Mouse (Mus musculus): ENCODE measurements around the gene Slain2. TPM values are rescaled to one million over a fixed set of nuclear protein-coding genes. Genes with fewer than 3 reads are reported as not detected.
"Not testable (repeated sequence)": the region's sequence is repeated elsewhere in the genome, so short reads cannot be mapped to it uniquely, and the experiment has no call there.

Slain2 gene
- polyA plus RNA-seq, 1 experiment from 2014 or later: 25.9 TPM

DNA sequence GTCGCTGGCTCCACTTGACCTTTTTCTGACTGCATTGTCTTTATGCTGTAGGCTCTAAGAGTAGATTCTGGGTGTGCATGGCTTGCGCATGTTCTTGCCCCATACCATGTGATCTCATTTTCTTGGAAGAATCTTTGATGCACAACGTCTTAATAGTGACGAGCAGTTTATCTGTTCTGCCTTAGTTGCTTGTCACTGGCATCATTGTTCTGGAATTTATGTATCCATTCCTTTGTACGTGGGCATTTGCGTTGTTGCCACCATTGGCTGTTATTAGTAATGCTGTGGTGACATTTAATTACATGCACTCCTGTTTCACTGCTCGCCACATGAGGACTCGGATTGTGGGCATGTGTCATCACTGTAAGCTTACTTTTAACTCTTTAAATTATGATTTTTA lies 7.1 kb downstream of the Slain2 start:
- Histone ChIP-seq H3K9me3 (ENCODE audit: control insufficient read depth, low read length) (no peaks in the 10 kb centered on the region), H3K4me2 (ENCODE audit: low read length) (no peak overlapping the region), H3K27ac (replicated peaks; ENCODE audit: low read depth, low read length) (no peak overlapping the region), H3K4me1 (ENCODE audit: control insufficient read depth, insufficient read depth, low read length) (peaks cover 12% of the 10 kb centered on the region), H3K27me3 (ENCODE audit: control insufficient read depth, insufficient read depth, low read length) (no peaks in the 10 kb centered on the region), H3K36me3 (ENCODE audit: control insufficient read depth, insufficient read depth, low read length) (no peaks in the 10 kb centered on the region), H3K9ac (replicated peaks; ENCODE audit: low read length) (no peak overlapping the region), H3K4me3 (replicated peaks; ENCODE audit: low read depth, low read length) (no peak overlapping the region)
- ATAC-seq (ENCODE audit: low FRiP score, low TSS enrichment): no peak
- WGBS: 91% methylated on average over 8 of the region's 8 CpGs
- DNase-seq: no peak

DNA sequence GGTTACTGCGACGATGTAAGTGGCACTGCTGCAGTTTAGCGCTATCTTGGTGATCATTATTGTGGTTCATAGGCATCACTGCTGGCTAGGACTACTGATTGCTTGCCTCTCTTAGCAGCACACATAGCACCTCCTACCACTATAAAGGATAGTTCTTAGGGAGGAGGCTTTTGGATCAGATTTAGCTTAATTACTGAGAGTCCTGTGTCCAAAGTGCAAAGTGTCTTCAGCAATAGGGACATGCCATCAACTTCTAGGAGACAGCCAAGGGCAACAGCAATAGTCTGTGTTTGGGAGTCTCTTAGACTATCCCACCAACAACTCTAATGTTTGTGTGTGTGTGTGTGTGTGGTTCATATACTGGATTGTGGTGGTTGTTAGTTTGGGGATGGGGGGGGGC lies 8.7 kb downstream of the Slain2 start:
- DNase-seq (no peak), ATAC-seq (ENCODE audit: low FRiP score, low TSS enrichment) (no peak)
- WGBS: 93% methylated on average over 3 of the region's 3 CpGs
- Histone ChIP-seq H3K4me2 (ENCODE audit: low read length) (no peak overlapping the region), H3K9me3 (ENCODE audit: control insufficient read depth, low read length) (no peaks in the 10 kb centered on the region), H3K4me3 (replicated peaks; ENCODE audit: low read depth, low read length) (no peak overlapping the region), H3K27me3 (ENCODE audit: control insufficient read depth, insufficient read depth, low read length) (no peaks in the 10 kb centered on the region), H3K27ac (replicated peaks; ENCODE audit: low read depth, low read length) (no peak overlapping the region), H3K36me3 (ENCODE audit: control insufficient read depth, insufficient read depth, low read length) (no peaks in the 10 kb centered on the region), H3K4me1 (ENCODE audit: control insufficient read depth, insufficient read depth, low read length) (no peaks in the 10 kb centered on the region), H3K9ac (replicated peaks; ENCODE audit: low read length) (no peak overlapping the region)

DNA sequence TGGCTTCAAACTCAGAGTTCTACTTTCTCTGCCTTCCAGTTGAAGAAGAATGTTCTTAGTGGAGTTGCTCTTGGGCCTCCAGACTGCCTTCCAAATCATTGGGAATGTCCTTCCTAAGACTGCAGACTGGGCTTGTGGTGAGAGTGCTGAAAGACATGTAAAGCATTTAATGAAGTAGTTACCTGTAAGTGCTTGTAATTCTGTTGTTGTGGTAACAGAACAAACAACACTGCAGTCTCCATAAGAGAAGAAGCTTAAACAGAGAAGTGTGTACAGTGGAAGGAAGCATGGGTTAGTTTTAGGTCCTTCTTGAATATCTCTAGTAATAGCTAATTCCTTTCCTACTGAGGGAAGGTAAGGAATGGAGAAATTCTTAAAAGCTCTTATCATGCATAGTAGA lies 13.0 kb downstream of the Slain2 start:
- Histone ChIP-seq H3K4me2 (ENCODE audit: low read length) (no peak overlapping the region), H3K36me3 (ENCODE audit: control insufficient read depth, insufficient read depth, low read length) (no peaks in the 10 kb centered on the region), H3K27ac (replicated peaks; ENCODE audit: low read depth, low read length) (no peak overlapping the region), H3K4me3 (replicated peaks; ENCODE audit: low read depth, low read length) (no peak overlapping the region), H3K9me3 (ENCODE audit: control insufficient read depth, low read length) (no peaks in the 10 kb centered on the region), H3K9ac (replicated peaks; ENCODE audit: low read length) (no peak overlapping the region), H3K27me3 (ENCODE audit: control insufficient read depth, insufficient read depth, low read length) (no peaks in the 10 kb centered on the region), H3K4me1 (ENCODE audit: control insufficient read depth, insufficient read depth, low read length) (no peaks in the 10 kb centered on the region)
- DNase-seq (no peak), ATAC-seq (ENCODE audit: low FRiP score, low TSS enrichment) (no peak)

DNA sequence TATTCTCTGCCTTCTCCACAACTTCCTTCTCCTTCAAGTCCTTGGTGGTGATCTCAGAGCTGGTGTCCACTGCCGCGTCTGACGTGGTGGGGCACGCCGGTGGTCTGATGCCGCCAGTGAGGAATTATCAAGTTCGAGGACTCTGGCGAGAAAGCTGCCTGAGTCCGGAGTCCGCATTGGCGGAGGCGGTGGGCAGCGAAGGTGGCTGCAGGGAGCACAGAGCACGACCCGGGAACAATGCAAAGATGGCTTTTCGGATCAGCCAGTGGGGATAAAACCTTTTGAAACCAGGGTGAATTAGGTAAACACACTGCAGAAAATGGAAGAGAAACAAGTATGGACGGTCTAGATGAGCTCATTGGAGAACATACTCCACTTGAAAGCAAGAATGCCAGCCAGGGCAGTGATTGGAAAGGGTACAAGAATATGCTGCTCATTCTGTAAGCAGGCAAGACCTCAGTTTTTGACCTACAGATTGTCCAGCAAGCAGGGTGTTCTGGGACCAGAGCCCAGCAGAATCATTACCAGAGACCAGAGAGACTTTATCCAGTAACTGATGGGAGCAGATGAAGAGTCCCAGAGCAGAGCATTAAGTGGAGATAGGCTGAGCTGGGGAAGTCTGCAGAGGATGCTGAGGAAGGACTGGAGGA lies 19.0 kb downstream of the Slain2 start:
- Histone ChIP-seq H3K9ac (replicated peaks; ENCODE audit: low read length) (no peak overlapping the region), H3K27me3 (ENCODE audit: control insufficient read depth, insufficient read depth, low read length) (no peaks in the 10 kb centered on the region), H3K27ac (replicated peaks; ENCODE audit: low read depth, low read length) (no peak overlapping the region), H3K4me1 (ENCODE audit: control insufficient read depth, insufficient read depth, low read length) (no peaks in the 10 kb centered on the region), H3K36me3 (ENCODE audit: control insufficient read depth, insufficient read depth, low read length) (no peaks in the 10 kb centered on the region), H3K4me3 (replicated peaks; ENCODE audit: low read depth, low read length) (no peak overlapping the region), H3K4me2 (ENCODE audit: low read length) (no peak overlapping the region), H3K9me3 (ENCODE audit: control insufficient read depth, low read length) (0 out of 2 replicates have a peak, but pooled peaks cover 3% of the 10 kb centered on the region)
- 93% methylated on average over 17 of the region's 17 CpGs for WGBS
- ATAC-seq (ENCODE audit: low FRiP score, low TSS enrichment) (no peak), DNase-seq (no peak)

DNA sequence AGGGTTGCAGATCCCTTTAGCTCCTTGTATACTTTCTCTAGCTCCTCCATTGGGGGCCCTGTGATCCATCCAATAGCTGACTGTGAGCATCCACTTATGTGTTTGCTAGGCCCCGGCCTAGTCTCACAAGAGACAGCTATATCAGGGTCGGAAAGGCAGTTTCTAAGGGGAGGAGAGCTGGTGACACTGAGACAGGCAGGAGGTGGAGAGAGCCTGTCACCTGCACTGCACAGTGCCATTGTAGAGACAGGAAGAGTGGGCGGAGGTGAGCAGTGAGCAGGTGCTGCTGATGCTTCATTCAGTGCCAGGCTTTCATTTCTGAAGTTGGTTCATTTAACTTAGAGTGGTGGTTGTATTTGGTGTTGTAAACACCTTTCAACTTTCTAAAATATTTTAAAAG lies 24.3 kb downstream of the Slain2 start:
- not testable (repeated sequence) for H3K27ac ChIP-seq (replicated peaks; ENCODE audit: low read depth, low read length); H3K4me3 ChIP-seq (replicated peaks; ENCODE audit: low read depth, low read length); DNase-seq; H3K4me2 ChIP-seq (ENCODE audit: low read length); H3K36me3 ChIP-seq (ENCODE audit: control insufficient read depth, insufficient read depth, low read length); H3K4me1 ChIP-seq (ENCODE audit: control insufficient read depth, insufficient read depth, low read length); H3K9me3 ChIP-seq (ENCODE audit: control insufficient read depth, low read length); H3K27me3 ChIP-seq (ENCODE audit: control insufficient read depth, insufficient read depth, low read length); ATAC-seq (ENCODE audit: low FRiP score, low TSS enrichment); H3K9ac ChIP-seq (replicated peaks; ENCODE audit: low read length)
- 93% methylated on average over 3 of the region's 3 CpGs for WGBS

DNA sequence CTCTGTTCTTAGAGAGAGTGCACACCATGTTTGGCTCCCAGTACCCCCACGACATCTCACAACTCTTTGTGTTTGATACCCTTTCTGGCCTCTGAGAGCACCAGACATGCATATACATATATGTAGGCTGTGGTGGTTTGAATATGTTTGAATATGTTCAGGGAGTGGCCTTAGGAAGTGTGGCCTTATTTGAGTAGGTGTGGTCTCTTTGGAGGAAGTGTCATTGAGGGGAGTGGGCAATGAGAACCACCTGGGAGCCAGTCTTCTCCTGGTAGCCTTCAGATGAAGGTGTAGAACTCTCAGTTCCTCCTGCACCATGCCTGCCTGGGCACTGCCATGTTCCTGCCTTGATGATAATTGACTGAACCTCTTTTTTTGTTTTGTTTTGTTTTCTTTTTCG lies 25.2 kb downstream of the Slain2 start:
- Histone ChIP-seq H3K4me3 (replicated peaks; ENCODE audit: low read depth, low read length) (no peak overlapping the region), H3K4me1 (ENCODE audit: control insufficient read depth, insufficient read depth, low read length) (no peaks in the 10 kb centered on the region), H3K9ac (replicated peaks; ENCODE audit: low read length) (no peak overlapping the region), H3K9me3 (ENCODE audit: control insufficient read depth, low read length) (no peaks in the 10 kb centered on the region), H3K27ac (replicated peaks; ENCODE audit: low read depth, low read length) (no peak overlapping the region), H3K4me2 (ENCODE audit: low read length) (no peak overlapping the region), H3K36me3 (ENCODE audit: control insufficient read depth, insufficient read depth, low read length) (0 out of 2 replicates have a peak, but pooled peaks cover 2% of the 10 kb centered on the region), H3K27me3 (ENCODE audit: control insufficient read depth, insufficient read depth, low read length) (no peaks in the 10 kb centered on the region)
- WGBS: 100% methylated on average over 2 of the region's 2 CpGs
- no peak for DNase-seq
- no peak for ATAC-seq (ENCODE audit: low FRiP score, low TSS enrichment)

DNA sequence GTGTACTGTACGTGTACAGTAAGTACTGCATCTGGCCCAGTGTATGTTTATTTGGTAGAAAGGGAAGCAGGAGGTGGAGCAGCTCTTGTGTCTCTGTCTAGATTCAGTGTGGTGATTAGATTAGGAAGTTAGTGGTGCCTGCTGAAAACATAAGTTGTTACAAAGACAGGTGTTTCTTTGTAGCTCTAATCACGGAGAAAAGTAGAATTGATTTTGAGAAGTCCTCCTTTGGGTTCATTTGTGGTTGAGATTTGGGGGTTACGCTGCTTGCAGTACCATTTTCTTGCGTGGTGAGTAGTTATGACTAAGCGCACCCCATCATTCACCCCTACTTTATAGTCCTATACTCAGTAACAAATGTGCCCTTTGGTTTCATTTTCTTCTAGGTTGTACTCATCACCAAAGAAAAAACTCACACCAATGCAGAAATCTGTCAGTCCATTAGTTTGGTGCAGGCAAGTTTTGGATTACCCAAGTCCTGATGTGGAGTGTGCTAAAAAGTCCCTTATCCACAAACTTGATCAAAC lies 26.9 kb downstream of the Slain2 start:
- no peak for DNase-seq
- WGBS: 96% methylated on average over 5 of the region's 5 CpGs
- H3K27ac ChIP-seq (replicated peaks; ENCODE audit: low read depth, low read length): no peak overlapping the region

DNA sequence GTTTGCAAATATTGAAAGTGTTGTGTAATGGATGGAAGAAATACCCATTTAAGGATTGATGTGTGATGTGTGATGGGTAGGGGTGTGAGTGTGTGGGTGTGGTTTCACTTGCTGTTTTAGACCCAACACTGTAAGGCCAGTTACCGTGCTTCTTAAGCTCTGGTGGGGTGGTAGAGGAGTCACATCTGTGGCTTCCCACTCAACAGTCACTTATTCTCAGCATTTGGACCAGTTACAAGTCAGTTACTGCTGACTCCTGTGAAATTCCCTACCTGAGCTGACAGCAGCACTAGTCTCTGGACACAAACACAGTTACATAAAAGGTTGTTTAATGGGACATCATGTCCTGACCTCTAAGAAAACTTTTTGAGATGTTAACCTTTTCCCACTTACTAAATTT lies 34.0 kb downstream of the Slain2 start:
- ATAC-seq (ENCODE audit: low FRiP score, low TSS enrichment) (no peak), DNase-seq (no peak)
- H3K4me1 ChIP-seq (ENCODE audit: control insufficient read depth, insufficient read depth, low read length): no peaks in the 10 kb centered on the region
- no peaks in the 10 kb centered on the region for H3K9me3 ChIP-seq (ENCODE audit: control insufficient read depth, low read length)
- no peak overlapping the region for H3K4me2 ChIP-seq (ENCODE audit: low read length)
- peaks cover 10% of the 10 kb centered on the region for H3K36me3 ChIP-seq (ENCODE audit: control insufficient read depth, insufficient read depth, low read length)
- no peak overlapping the region for H3K27ac ChIP-seq (replicated peaks; ENCODE audit: low read depth, low read length)
- no peaks in the 10 kb centered on the region for H3K27me3 ChIP-seq (ENCODE audit: control insufficient read depth, insufficient read depth, low read length)
- no peak overlapping the region for H3K4me3 ChIP-seq (replicated peaks; ENCODE audit: low read depth, low read length)
- WGBS: 100% methylated on average over 1 of the region's 1 CpGs
- H3K9ac ChIP-seq (replicated peaks; ENCODE audit: low read length): no peak overlapping the region

More for the DNA sequence above, 26.9 kb downstream of the Slain2 start:
- ATAC-seq (ENCODE audit: low FRiP score, low TSS enrichment): no peak
- Histone ChIP-seq H3K4me2 (ENCODE audit: low read length) (no peak overlapping the region), H3K27me3 (ENCODE audit: control insufficient read depth, insufficient read depth, low read length) (no peaks in the 10 kb centered on the region), H3K36me3 (ENCODE audit: control insufficient read depth, insufficient read depth, low read length) (0 out of 2 replicates have a peak, but pooled peaks cover 2% of the 10 kb centered on the region), H3K9me3 (ENCODE audit: control insufficient read depth, low read length) (no peaks in the 10 kb centered on the region), H3K4me3 (replicated peaks; ENCODE audit: low read depth, low read length) (no peak overlapping the region), H3K9ac (replicated peaks; ENCODE audit: low read length) (no peak overlapping the region), H3K4me1 (ENCODE audit: control insufficient read depth, insufficient read depth, low read length) (no peaks in the 10 kb centered on the region)

DNA sequence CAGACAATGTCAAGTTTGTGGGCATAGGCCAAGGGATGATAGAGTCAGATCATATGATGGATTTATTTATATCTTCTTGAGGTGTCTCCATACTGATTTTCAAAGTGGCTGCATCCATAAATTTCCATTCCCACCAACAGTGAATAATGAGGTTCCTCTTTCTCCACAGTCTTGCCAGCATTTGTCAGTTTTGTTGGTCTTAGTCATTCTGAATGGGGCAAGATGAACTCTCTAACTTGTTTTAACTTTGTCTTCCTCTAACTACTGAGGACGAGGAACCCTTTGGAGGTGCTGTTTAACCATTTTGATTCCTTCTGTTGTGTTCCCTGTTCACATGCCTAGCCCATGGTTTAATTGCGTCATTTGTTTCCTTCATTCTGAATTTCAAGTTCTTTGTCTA lies 36.1 kb downstream of the Slain2 start:
- Histone ChIP-seq H3K36me3 (ENCODE audit: control insufficient read depth, insufficient read depth, low read length) (peaks cover 10% of the 10 kb centered on the region), H3K4me2 (ENCODE audit: low read length) (no peak overlapping the region), H3K9ac (replicated peaks; ENCODE audit: low read length) (no peak overlapping the region), H3K4me3 (replicated peaks; ENCODE audit: low read depth, low read length) (no peak overlapping the region), H3K4me1 (ENCODE audit: control insufficient read depth, insufficient read depth, low read length) (no peaks in the 10 kb centered on the region), H3K27ac (replicated peaks; ENCODE audit: low read depth, low read length) (no peak overlapping the region), H3K27me3 (ENCODE audit: control insufficient read depth, insufficient read depth, low read length) (no peaks in the 10 kb centered on the region), H3K9me3 (ENCODE audit: control insufficient read depth, low read length) (no peaks in the 10 kb centered on the region)
- ATAC-seq (ENCODE audit: low FRiP score, low TSS enrichment) (no peak), DNase-seq (no peak)
- WGBS: 95% methylated on average over 2 of the region's 2 CpGs

Data from midbrain, embryonic 14.5 days (tissue).